Mouse (Mus musculus) stomach, embryonic 16.5 days (tissue): Measurements from ENCODE around the gene Ppme1. TPM values are rescaled to one million over a fixed set of nuclear protein-coding genes. Genes with fewer than 3 reads are reported as not detected.

Experiments
- ATAC-seq: fragments of 200-750 bp; cut with Nextera tagmentation; 2 replicates; pipeline ENCODE4 v1.8.0; 2017; ENCODE audit warnings: moderate number of reproducible peaks, moderate TSS enrichment; ENCODE audit not compliant: insufficient read depth, low FRiP score
- H3K27ac ChIP-seq: fragments of 300-500 bp; sonication (generic); 2 replicates; pipeline ENCODE4 v1.5.1; 2014; ENCODE audit warnings: low read length
- H3K27me3 ChIP-seq: fragments of 300-500 bp; sonication (generic); 2 replicates; pipeline ENCODE4 v1.6.1; 2014; ENCODE audit warnings: low read length, control low read depth, mixed read lengths; ENCODE audit not compliant: control insufficient read depth, insufficient read depth
- H3K36me3 ChIP-seq: fragments of 300-500 bp; sonication (generic); 2 replicates; pipeline ENCODE4 v1.6.1; 2014; ENCODE audit warnings: low read length; ENCODE audit not compliant: control insufficient read depth, insufficient read depth
- H3K4me1 ChIP-seq: fragments of 300-500 bp; sonication (generic); 2 replicates; pipeline ENCODE4 v1.6.1; 2014; ENCODE audit warnings: low read length, control low read depth, mixed read lengths; ENCODE audit not compliant: control insufficient read depth, insufficient read depth
- H3K4me2 ChIP-seq: fragments of 300-500 bp; sonication (generic); 2 replicates; pipeline ENCODE4 v1.6.1; 2014; ENCODE audit warnings: low read depth, low read length, mixed read lengths
- H3K4me3 ChIP-seq: fragments of 300-500 bp; sonication (generic); replicated peaks from 2 replicates; pipeline ENCODE4 v1.5.1; 2014; ENCODE audit warnings: mild to moderate bottlenecking, low read length
- H3K9ac ChIP-seq: fragments of 300-500 bp; sonication (generic); 2 replicates; pipeline ENCODE4 v1.6.1; 2014; ENCODE audit warnings: low read length
- H3K9me3 ChIP-seq: fragments of 300-500 bp; sonication (generic); replicated peaks from 2 replicates; pipeline ENCODE4 v1.6.1; 2016; ENCODE audit warnings: low read length, control low read depth; ENCODE audit not compliant: control insufficient read depth
- WGBS: fragments of 180-500 bp; shearing (Covaris S2); extraction: QIAGEN DNeasy Blood & Tissue Kit; methylation state at CpG from one replicate; pipeline ENCODE4 v1.1.7; 2014; 5-methylcytosine and 5-hydroxymethylcytosine counted together
- polyA plus RNA-seq: library from polyadenylated mRNA; unstranded; fragments of >200 nt; fragmentation: Nextera tagmentation; extraction: Ambion mirVana; gene quantifications from 2 replicates; pipeline ENCODE4 v1.2.1, GENCODE M21; 2015

The Ppme1 gene
- polyA plus RNA-seq, 1 experiment from 2014 or later = 42.2 TPM

- Histone ChIP-seq H3K9ac (no peak overlapping the region), H3K4me2 (no peak overlapping the region), H3K36me3 (0 out of 2 replicates have a peak, but pooled peaks cover 5% of the 10 kb centered on the region), H3K9me3 (no peaks in the 10 kb centered on the region), H3K27ac (no peak overlapping the region), H3K4me3 (no peak overlapping the region), H3K27me3 (no peaks in the 10 kb centered on the region), H3K4me1 (no peaks in the 10 kb centered on the region)
- WGBS = 92% methylated on average over 2 of the region's 2 CpGs
- no peak for ATAC-seq
Measured at GRCm38 (mm10) chr7:100388174-100388573, 16.1 kb upstream of the Ppme1 start.

GRCm38 (mm10) chr7:100383207-100383606, 11.1 kb upstream of the Ppme1 start:
- Histone ChIP-seq H3K9ac (no peak overlapping the region), H3K4me3 (no peak overlapping the region), H3K9me3 (no peaks in the 10 kb centered on the region), H3K4me2 (no peak overlapping the region), H3K27ac (no peak overlapping the region), H3K27me3 (no peaks in the 10 kb centered on the region), H3K36me3 (peaks cover 3% of the 10 kb centered on the region; the same call in 1 of the 2 replicates), H3K4me1 (no peaks in the 10 kb centered on the region)
- no peak for ATAC-seq
- 87% methylated on average over 2 of the region's 2 CpGs for WGBS

- H3K9me3 ChIP-seq = no peaks in the 10 kb centered on the region
- ATAC-seq = no peak
- H3K27me3 ChIP-seq = no peaks in the 10 kb centered on the region
- no peak overlapping the region for H3K9ac ChIP-seq
- H3K4me3 ChIP-seq = no peak overlapping the region
- no peak overlapping the region for H3K4me2 ChIP-seq
- H3K27ac ChIP-seq = no peak overlapping the region
- peaks cover 10% of the 10 kb centered on the region; the same call in 1 of the 2 replicates for H3K36me3 ChIP-seq
- H3K4me1 ChIP-seq = no peaks in the 10 kb centered on the region
Measured at GRCm38 (mm10) chr7:100381161-100381560, 9.1 kb upstream of the Ppme1 start.

GRCm38 (mm10) chr7:100378257-100378656, 6.2 kb upstream of the Ppme1 start:
- no peaks in the 10 kb centered on the region; the same call in 1 of the 2 replicates for H3K4me1 ChIP-seq
- no peaks in the 10 kb centered on the region for H3K9me3 ChIP-seq
- H3K9ac ChIP-seq = no peak overlapping the region
- H3K4me2 ChIP-seq = no peak overlapping the region
- H3K4me3 ChIP-seq = no peak overlapping the region
- no peaks in the 10 kb centered on the region for H3K27me3 ChIP-seq
- ATAC-seq = no peak
- H3K36me3 ChIP-seq = peaks cover 10% of the 10 kb centered on the region; the same call in 1 of the 2 replicates
- 85% methylated on average over 2 of the region's 2 CpGs for WGBS
- H3K27ac ChIP-seq = no peak overlapping the region

GRCm38 (mm10) chr7:100372452-100372980, 409 bp upstream of the Ppme1 start:
- WGBS = 6% methylated on average over 17 of the region's 17 CpGs
- Histone ChIP-seq H3K9ac (peak overlapping the region; percentile 68), H3K27ac (peak overlapping the region; percentile 64), H3K9me3 (no peaks in the 10 kb centered on the region), H3K4me3 (peak overlapping the region; percentile 77), H3K4me2 (peak overlapping the region; percentile 57), H3K27me3 (no peaks in the 10 kb centered on the region), H3K36me3 (0 out of 2 replicates have a peak, but pooled peaks cover under 1% of the 10 kb centered on the region), H3K4me1 (peaks cover 15% of the 10 kb centered on the region)
- ATAC-seq = no peak

- Histone ChIP-seq H3K27me3 (no peaks in the 10 kb centered on the region), H3K27ac (no peak overlapping the region), H3K9me3 (no peaks in the 10 kb centered on the region), H3K9ac (no peak overlapping the region), H3K4me3 (no peak overlapping the region), H3K4me2 (no peak overlapping the region), H3K4me1 (0 out of 2 replicates have a peak, but pooled peaks cover 4% of the 10 kb centered on the region), H3K36me3 (no peaks in the 10 kb centered on the region)
- WGBS = 34% methylated on average over 6 of the region's 6 CpGs
- no peak for ATAC-seq
Measured at GRCm38 (mm10) chr7:100364888-100365287, 7.2 kb downstream of the Ppme1 start.

GRCm38 (mm10) chr7:100363162-100363561, 8.9 kb downstream of the Ppme1 start:
- Histone ChIP-seq H3K9ac (no peak overlapping the region), H3K4me1 (0 out of 2 replicates have a peak, but pooled peaks cover 4% of the 10 kb centered on the region), H3K9me3 (no peaks in the 10 kb centered on the region), H3K27ac (no peak overlapping the region), H3K4me2 (no peak overlapping the region), H3K27me3 (no peaks in the 10 kb centered on the region), H3K4me3 (no peak overlapping the region), H3K36me3 (no peaks in the 10 kb centered on the region)
- WGBS = 82% methylated on average over 2 of the region's 2 CpGs
- no peak for ATAC-seq

- H3K4me2 ChIP-seq = no peak overlapping the region
- no peak for ATAC-seq
- H3K36me3 ChIP-seq = no peaks in the 10 kb centered on the region
- no peak overlapping the region for H3K9ac ChIP-seq
- no peak overlapping the region for H3K27ac ChIP-seq
- H3K4me1 ChIP-seq = peaks cover 3% of the 10 kb centered on the region; the same call in 1 of the 2 replicates
- H3K27me3 ChIP-seq = no peaks in the 10 kb centered on the region
- no peak overlapping the region for H3K4me3 ChIP-seq
- H3K9me3 ChIP-seq = no peaks in the 10 kb centered on the region
Measured at GRCm38 (mm10) chr7:100357856-100358255, 14.3 kb downstream of the Ppme1 start.

GRCm38 (mm10) chr7:100356768-100357167, 15.3 kb downstream of the Ppme1 start:
- Histone ChIP-seq H3K27ac (no peak overlapping the region), H3K4me2 (no peak overlapping the region), H3K27me3 (no peaks in the 10 kb centered on the region), H3K9ac (no peak overlapping the region), H3K9me3 (no peaks in the 10 kb centered on the region), H3K4me3 (no peak overlapping the region), H3K4me1 (peaks cover 3% of the 10 kb centered on the region; the same call in 1 of the 2 replicates), H3K36me3 (no peaks in the 10 kb centered on the region)
- ATAC-seq = no peak
- WGBS = 61% methylated on average over 1 of the region's 1 CpGs
